ENCODE assay signal across 17 mouse cellular contexts in genomic region chr14:31795535-31795934, GRCm38 (mm10).
"Had no signal": no experiment of that assay in that cellular context is flagged by ENCODE, and none has a peak within 500 bp of the region (broad histone marks: within the 10 kb centered on the region; RNA-seq: fewer than 3 reads in every experiment).

No protein-coding gene starts in this region.

- H3K9ac ChIP-seq: liver, postnatal 0 days; lung, embryonic 15.5 days; midbrain, embryonic 12.5 days; midbrain, embryonic 15.5 days; neural tube, embryonic 12.5 days had no signal

- ATAC-seq: liver, postnatal 0 days; lung, postnatal 0 days; midbrain, embryonic 15.5 days had no signal

- H3K4me3 ChIP-seq: lung, embryonic 15.5 days; megakaryocyte, embryonic 14.5 days; midbrain, embryonic 12.5 days; midbrain, embryonic 15.5 days; neural tube, embryonic 12.5 days had no signal

- DNase-seq: liver, postnatal 0 days; lung, adult 2 months; lung, postnatal 14 days; lung, postnatal 36 days; right cerebral cortex, postnatal 14 days; right cerebral cortex, postnatal 4 days; spleen, adult 18-20 months; thymus, adult 18-20 months; thymus, postnatal 14 days; thymus, postnatal 36 days had no signal

- H3K27me3 ChIP-seq: lung, embryonic 15.5 days; megakaryocyte, embryonic 14.5 days; midbrain, embryonic 12.5 days; midbrain, embryonic 15.5 days; neural tube, embryonic 12.5 days had no signal

- H3K27ac ChIP-seq: lung, embryonic 15.5 days; macrophage; midbrain, embryonic 12.5 days; midbrain, embryonic 15.5 days; neural tube, embryonic 12.5 days had no signal

- H3K36me3 ChIP-seq: lung, embryonic 15.5 days; midbrain, embryonic 12.5 days; midbrain, embryonic 15.5 days; neural tube, embryonic 12.5 days had no signal

- H3K4me2 ChIP-seq: lung, embryonic 15.5 days; midbrain, embryonic 12.5 days; midbrain, embryonic 15.5 days; neural tube, embryonic 12.5 days had no signal

- H3K9me3 ChIP-seq: lung, embryonic 15.5 days; megakaryocyte, embryonic 14.5 days; midbrain, embryonic 12.5 days; midbrain, embryonic 15.5 days; neural tube, embryonic 12.5 days had no signal

- H3K4me1 ChIP-seq: midbrain, embryonic 12.5 days; neural tube, embryonic 12.5 days had no signal
